Mouse (Mus musculus): ENCODE measurements around the gene Hnrnpa3. TPM values are rescaled to one million over a fixed set of nuclear protein-coding genes. Genes with fewer than 3 reads are reported as not detected.

The Hnrnpa3 gene
- polyA plus RNA-seq, 1 experiment from 2014 or later, result 299 TPM

- H3K36me3 ChIP-seq, result no peaks in the 10 kb centered on the region
- H3K4me3 ChIP-seq (replicated peaks), result no peak overlapping the region
- peaks cover 24% of the 10 kb centered on the region for H3K4me1 ChIP-seq (replicated peaks)
- peak overlapping the region; percentile 86; the same call in 1 of the 2 replicates for H3K4me2 ChIP-seq (replicated peaks)
- WGBS, result 72% methylated on average over 3 of the region's 3 CpGs
- no peaks in the 10 kb centered on the region for H3K27me3 ChIP-seq (replicated peaks)
- H3K9me3 ChIP-seq, result no peaks in the 10 kb centered on the region
- no peak for ATAC-seq
- H3K27ac ChIP-seq, result no peak overlapping the region
- H3K9ac ChIP-seq, result no peak overlapping the region
Observed at GRCm38 (mm10) chr2:75700543-75700942, 41.5 kb downstream of the Hnrnpa3 start.

GRCm38 (mm10) chr2:75701207-75701606 is 42.1 kb downstream of the Hnrnpa3 start:
- Histone ChIP-seq H3K36me3 (no peaks in the 10 kb centered on the region), H3K27me3 (replicated peaks) (no peaks in the 10 kb centered on the region), H3K9ac (no peak overlapping the region), H3K27ac (0 out of 2 replicates have a peak overlapping the region, but pooled peaks have one; percentile 9), H3K4me3 (replicated peaks) (peak overlapping the region; percentile 89), H3K4me2 (replicated peaks) (peak overlapping the region; percentile 86), H3K9me3 (no peaks in the 10 kb centered on the region), H3K4me1 (replicated peaks) (peaks cover 21% of the 10 kb centered on the region)
- ATAC-seq, result no peak
- 49% methylated on average over 3 of the region's 3 CpGs for WGBS

GRCm38 (mm10) chr2:75701822-75702587 is 42.9 kb downstream of the Hnrnpa3 start:
- Histone ChIP-seq H3K27me3 (replicated peaks) (no peaks in the 10 kb centered on the region), H3K9me3 (no peaks in the 10 kb centered on the region), H3K4me2 (replicated peaks) (peak overlapping the region; percentile 86), H3K36me3 (no peaks in the 10 kb centered on the region), H3K4me3 (replicated peaks) (peak overlapping the region; percentile 89), H3K4me1 (replicated peaks) (peaks cover 17% of the 10 kb centered on the region), H3K9ac (peak overlapping the region; percentile 95), H3K27ac (peak overlapping the region; percentile 24; the same call in 1 of the 2 replicates)
- no peak for ATAC-seq
- WGBS, result 51% methylated on average over 9 of the region's 9 CpGs

- peak overlapping the region; percentile 98 for H3K27ac ChIP-seq
- WGBS, result 11% methylated on average over 5 of the region's 5 CpGs
- H3K4me2 ChIP-seq (replicated peaks), result peak overlapping the region; percentile 86
- H3K27me3 ChIP-seq (replicated peaks), result no peaks in the 10 kb centered on the region
- ATAC-seq, result no peak
- H3K4me1 ChIP-seq (replicated peaks), result peaks cover 21% of the 10 kb centered on the region
- H3K9ac ChIP-seq, result peak overlapping the region; percentile 95
- H3K9me3 ChIP-seq, result no peaks in the 10 kb centered on the region
- peak overlapping the region; percentile 89 for H3K4me3 ChIP-seq (replicated peaks)
- H3K36me3 ChIP-seq, result no peaks in the 10 kb centered on the region
Observed at GRCm38 (mm10) chr2:75702588-75702976, 43.5 kb downstream of the Hnrnpa3 start.

GRCm38 (mm10) chr2:75703375-75704181 is 44.5 kb downstream of the Hnrnpa3 start:
- under 1% methylated on average over 62 of the region's 62 CpGs for WGBS

GRCm38 (mm10) chr2:75704234-75705161 is 45.4 kb downstream of the Hnrnpa3 start, which contains the start of gene Nfe2l2:
TSS of gene Nfe2l2 (minus strand) at chr2:75704641.
- Histone ChIP-seq H3K27ac (peak within 1 kb of the TSS; percentile 98), H3K4me1 (replicated peaks) (peaks cover 12% of the 10 kb centered on the region; the same call in 1 of the 2 replicates), H3K9ac (peak within 1 kb of the TSS; percentile 95), H3K4me3 (replicated peaks) (peak within 1 kb of the TSS; percentile 89), H3K36me3 (no peaks in the 10 kb centered on the region), H3K4me2 (replicated peaks) (peak within 1 kb of the TSS; percentile 86), H3K27me3 (replicated peaks) (no peaks in the 10 kb centered on the region), H3K9me3 (no peaks in the 10 kb centered on the region)
- ATAC-seq, result peak; percentile 93
- WGBS, result under 1% methylated on average over 57 of the region's 58 CpGs

More at GRCm38 (mm10) chr2:75703375-75704181, 44.5 kb downstream of the Hnrnpa3 start:
- ATAC-seq, result peak; percentile 54
- peaks cover 13% of the 10 kb centered on the region for H3K4me1 ChIP-seq (replicated peaks)
- no peaks in the 10 kb centered on the region for H3K36me3 ChIP-seq
- H3K27me3 ChIP-seq (replicated peaks), result no peaks in the 10 kb centered on the region
- peak overlapping the region; percentile 86 for H3K4me2 ChIP-seq (replicated peaks)
- peak overlapping the region; percentile 98 for H3K27ac ChIP-seq
- H3K9me3 ChIP-seq, result no peaks in the 10 kb centered on the region
- H3K9ac ChIP-seq, result peak overlapping the region; percentile 95
- peak overlapping the region; percentile 89 for H3K4me3 ChIP-seq (replicated peaks)

- peak overlapping the region; percentile 89 for H3K4me3 ChIP-seq (replicated peaks)
- peak overlapping the region; percentile 95 for H3K9ac ChIP-seq
- no peak for ATAC-seq
- 10% methylated on average over 19 of the region's 19 CpGs for WGBS
- peak overlapping the region; percentile 86 for H3K4me2 ChIP-seq (replicated peaks)
- H3K27ac ChIP-seq, result peak overlapping the region; percentile 98
- H3K4me1 ChIP-seq (replicated peaks), result peaks cover 8% of the 10 kb centered on the region; the same call in 1 of the 2 replicates
- no peaks in the 10 kb centered on the region for H3K27me3 ChIP-seq (replicated peaks)
- no peaks in the 10 kb centered on the region for H3K36me3 ChIP-seq
- no peaks in the 10 kb centered on the region for H3K9me3 ChIP-seq
Observed at GRCm38 (mm10) chr2:75705162-75705752, 46.2 kb downstream of the Hnrnpa3 start.

- Histone ChIP-seq H3K4me2 (replicated peaks) (no peak overlapping the region), H3K9me3 (no peaks in the 10 kb centered on the region), H3K4me1 (replicated peaks) (peaks cover 8% of the 10 kb centered on the region; the same call in 1 of the 2 replicates), H3K27ac (no peak overlapping the region; the same call in 1 of the 2 replicates), H3K36me3 (no peaks in the 10 kb centered on the region), H3K27me3 (replicated peaks) (no peaks in the 10 kb centered on the region), H3K4me3 (replicated peaks) (no peak overlapping the region), H3K9ac (no peak overlapping the region)
- 56% methylated on average over 5 of the region's 5 CpGs for WGBS
- ATAC-seq, result no peak
Observed at GRCm38 (mm10) chr2:75706435-75706834, 47.4 kb downstream of the Hnrnpa3 start.

GRCm38 (mm10) chr2:75707420-75707819 is 48.4 kb downstream of the Hnrnpa3 start:
- Histone ChIP-seq H3K27ac (no peak overlapping the region), H3K9ac (no peak overlapping the region), H3K9me3 (no peaks in the 10 kb centered on the region), H3K4me2 (replicated peaks) (no peak overlapping the region), H3K4me3 (replicated peaks) (no peak overlapping the region), H3K27me3 (replicated peaks) (no peaks in the 10 kb centered on the region), H3K36me3 (no peaks in the 10 kb centered on the region), H3K4me1 (replicated peaks) (peaks cover 8% of the 10 kb centered on the region; the same call in 1 of the 2 replicates)
- WGBS, result 23% methylated on average over 1 of the region's 1 CpGs
- no peak for ATAC-seq

GRCm38 (mm10) chr2:75713083-75713482 is 54.0 kb downstream of the Hnrnpa3 start:
- Histone ChIP-seq H3K27ac (no peak overlapping the region), H3K4me3 (replicated peaks) (no peak overlapping the region), H3K9ac (no peak overlapping the region), H3K36me3 (no peaks in the 10 kb centered on the region), H3K27me3 (replicated peaks) (no peaks in the 10 kb centered on the region), H3K4me1 (replicated peaks) (no peaks in the 10 kb centered on the region), H3K4me2 (replicated peaks) (no peak overlapping the region), H3K9me3 (no peaks in the 10 kb centered on the region)
- no peak for ATAC-seq
- 83% methylated on average over 3 of the region's 3 CpGs for WGBS

- ATAC-seq, result peak; percentile 53
- WGBS, result 42% methylated on average over 4 of the region's 4 CpGs
Observed at GRCm38 (mm10) chr2:75714766-75715165, 55.7 kb downstream of the Hnrnpa3 start.

More at GRCm38 (mm10) chr2:75714766-75715165, 55.7 kb downstream of the Hnrnpa3 start:
- no peaks in the 10 kb centered on the region for H3K4me1 ChIP-seq (replicated peaks)
- no peak overlapping the region for H3K4me3 ChIP-seq (replicated peaks)
- H3K27me3 ChIP-seq (replicated peaks), result no peaks in the 10 kb centered on the region
- no peaks in the 10 kb centered on the region for H3K36me3 ChIP-seq
- H3K9me3 ChIP-seq, result no peaks in the 10 kb centered on the region
- no peak overlapping the region for H3K4me2 ChIP-seq (replicated peaks)
- H3K9ac ChIP-seq, result no peak overlapping the region
- H3K27ac ChIP-seq, result no peak overlapping the region
